Mouse (Mus musculus) lung, postnatal 0 days (tissue): ENCODE results near the gene Gm3752.
"Not testable (repeated sequence)": the region's sequence is repeated elsewhere in the genome, so short reads cannot be mapped to it uniquely, and the experiment has no call there.

Source experiments
- CTCF ChIP-seq: IDR thresholded peaks from 2 replicates; pipeline ENCODE4 v1.5.1; 2016; ENCODE audit warnings: antibody characterized with exemption, mild to moderate bottlenecking
- EP300 ChIP-seq: IDR thresholded peaks from 2 replicates; pipeline ENCODE4 v1.6.1; 2016; ENCODE audit warnings: antibody characterized with exemption, mild to moderate bottlenecking, control low read depth

GRCm38 (mm10) chr14:7483662-7484061 lies at the start of gene Gm3752:
- TF ChIP-seq CTCF, EP300: not testable (repeated sequence)
